Mouse (Mus musculus): Measurements from ENCODE around the gene Cdh4.
A peak's percentile ranks its signal among the peaks of the same experiment; 100 is the strongest.

Gene Cdh4

DNA sequence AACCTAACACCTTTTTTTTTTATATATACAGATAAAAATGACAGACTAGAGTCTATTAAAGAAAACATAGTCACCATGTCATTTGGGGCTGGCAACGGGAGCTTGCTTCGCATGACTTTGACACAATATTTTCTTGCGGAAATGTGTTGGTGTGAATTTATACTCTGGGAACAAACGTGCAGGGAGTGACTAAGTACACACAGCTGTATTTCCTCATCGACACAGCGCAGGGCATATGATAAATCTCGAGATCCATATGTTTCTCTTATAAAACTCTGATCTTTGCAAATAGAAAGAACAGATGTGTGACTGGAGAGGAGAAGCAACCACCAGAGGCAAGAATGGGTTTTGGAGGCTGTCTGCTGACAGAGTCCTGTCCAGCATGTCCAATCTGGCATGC, 304.3 kb downstream of the Cdh4 start:
- DNase-seq, result no peak

DNA sequence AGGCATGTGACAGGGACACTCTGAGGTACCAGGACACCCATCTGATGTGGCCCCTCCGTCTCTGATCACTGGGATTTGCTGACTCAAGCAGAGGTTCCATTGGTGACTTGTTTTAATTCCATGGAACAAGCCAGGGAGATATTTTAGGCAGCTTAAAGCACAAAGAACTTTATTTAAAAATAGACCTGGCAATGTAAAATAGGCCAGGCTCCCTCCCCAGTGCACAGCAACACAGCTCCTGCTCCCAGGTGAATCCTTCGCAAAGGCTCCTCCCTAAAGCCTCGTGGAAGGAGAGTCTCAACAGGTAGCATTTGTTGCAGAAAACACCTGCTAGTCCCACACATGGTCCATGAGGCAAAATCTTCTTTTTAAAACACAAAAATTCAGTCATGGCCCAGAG, 307.2 kb downstream of the Cdh4 start:
- no peak for DNase-seq

DNA sequence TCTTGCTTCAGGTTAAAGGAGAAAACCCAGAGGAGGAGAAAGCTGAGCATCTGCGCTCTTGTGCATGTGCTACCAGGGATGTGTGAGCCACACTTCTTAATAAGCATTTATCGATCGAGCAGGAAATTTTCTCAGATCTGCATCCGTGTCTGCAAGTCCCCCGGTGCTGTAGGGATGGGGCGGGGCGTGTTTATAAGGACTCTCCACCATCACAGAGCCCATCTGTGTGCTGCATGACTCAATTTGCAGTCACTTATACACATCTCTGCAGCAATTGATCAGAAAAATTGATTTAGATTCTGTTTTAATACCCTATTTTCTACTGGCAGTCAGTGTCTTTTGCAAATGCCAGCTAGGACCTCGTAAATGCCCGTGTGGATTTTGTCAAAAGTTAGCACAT, 311.6 kb downstream of the Cdh4 start:
- DNase-seq, result no peak

DNA sequence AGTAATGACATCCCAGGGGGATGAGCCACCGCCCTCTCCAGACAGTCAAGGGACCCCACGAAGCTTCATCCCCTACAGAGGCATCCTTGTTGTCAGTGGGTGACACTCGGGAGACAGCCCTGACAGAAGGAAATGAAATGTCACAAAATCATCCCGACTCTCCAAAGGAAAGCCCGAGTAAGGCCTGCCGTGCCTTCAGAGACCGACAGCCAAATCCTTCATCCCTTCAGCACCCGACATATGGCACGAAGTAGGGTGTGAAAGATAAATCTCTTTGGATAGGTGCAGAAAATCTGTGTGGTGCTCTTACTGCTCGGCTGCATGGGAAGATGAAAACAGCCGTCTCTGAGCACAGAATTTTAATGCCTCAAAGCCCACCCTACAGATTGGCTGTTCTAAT, 312.5 kb downstream of the Cdh4 start:
- peak in 1 of 2 experiments; percentile 54 for DNase-seq

DNA sequence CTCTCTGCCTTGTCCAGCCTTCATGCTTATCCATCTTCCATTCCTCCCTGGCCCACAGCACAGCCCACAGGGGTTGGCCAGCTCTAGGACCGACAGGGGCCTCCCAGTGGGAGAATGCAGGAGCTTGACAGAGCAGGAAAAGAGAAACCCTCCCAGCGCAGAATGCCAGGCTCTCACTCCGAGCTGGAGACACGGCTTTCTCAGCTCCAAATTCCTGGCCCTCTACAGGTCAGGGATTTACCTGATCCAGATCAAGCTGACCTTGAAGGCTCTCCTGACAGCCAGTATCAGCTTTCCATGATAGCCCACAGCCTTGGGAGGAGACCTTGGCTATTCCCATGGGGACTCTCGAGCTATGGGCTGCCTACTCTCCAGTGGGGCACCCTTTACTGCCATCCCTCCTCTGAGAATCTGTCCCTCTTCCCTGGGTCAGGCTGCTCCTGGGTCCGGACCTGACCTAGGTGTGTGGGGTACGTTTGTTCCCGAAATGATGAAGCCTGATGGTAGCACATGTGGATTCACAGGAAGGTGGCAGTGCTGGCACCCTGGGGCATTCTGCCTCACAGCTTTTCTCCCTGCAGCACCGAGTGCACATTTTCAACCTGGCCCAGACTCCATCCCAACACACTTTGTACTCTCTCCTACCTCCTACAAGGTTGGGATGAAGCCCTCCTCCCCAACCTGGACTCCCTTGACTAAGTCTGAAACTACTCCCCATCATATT, 319.6 kb downstream of the Cdh4 start:
- peak; percentile 28 to 41 for DNase-seq

DNA sequence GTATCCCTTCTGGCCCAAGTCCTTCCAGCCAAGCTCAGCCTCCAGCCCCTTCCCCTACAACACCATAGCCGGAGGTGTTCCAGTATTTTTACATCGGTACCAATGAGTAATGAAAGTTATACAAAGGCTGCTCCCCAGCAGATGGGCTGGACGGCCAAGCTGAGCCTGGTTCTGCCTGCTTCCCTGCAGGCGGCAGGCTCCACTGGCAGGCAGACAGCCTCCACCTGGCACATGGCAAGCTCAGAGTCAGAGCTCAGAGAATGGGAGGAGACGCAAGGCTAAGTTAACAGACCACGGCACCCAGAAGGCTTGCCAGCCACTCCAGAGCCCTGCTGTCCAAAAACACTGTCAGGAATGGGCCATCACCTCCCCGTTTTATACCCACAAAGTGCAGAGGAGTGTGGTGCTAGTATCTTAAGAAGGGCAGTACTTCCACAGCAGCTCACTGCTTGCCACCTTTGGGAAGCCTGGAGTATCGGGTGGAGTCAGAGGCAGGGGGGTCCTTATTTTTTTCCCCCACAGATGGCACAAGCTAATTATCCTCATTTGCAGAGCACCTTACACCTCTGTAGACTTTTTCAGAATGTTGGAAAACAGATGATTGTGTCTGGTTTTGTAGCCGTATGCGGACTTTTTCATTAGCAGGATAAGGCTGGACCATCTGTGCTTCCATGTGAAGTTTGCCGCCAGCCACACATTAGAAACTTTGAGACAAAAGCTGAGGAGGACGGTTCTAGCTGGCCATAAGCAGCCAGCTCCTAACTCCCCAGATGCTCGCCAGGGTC, 320.5 kb downstream of the Cdh4 start:
- DNase-seq, result peak; percentile 89 to 95

DNA sequence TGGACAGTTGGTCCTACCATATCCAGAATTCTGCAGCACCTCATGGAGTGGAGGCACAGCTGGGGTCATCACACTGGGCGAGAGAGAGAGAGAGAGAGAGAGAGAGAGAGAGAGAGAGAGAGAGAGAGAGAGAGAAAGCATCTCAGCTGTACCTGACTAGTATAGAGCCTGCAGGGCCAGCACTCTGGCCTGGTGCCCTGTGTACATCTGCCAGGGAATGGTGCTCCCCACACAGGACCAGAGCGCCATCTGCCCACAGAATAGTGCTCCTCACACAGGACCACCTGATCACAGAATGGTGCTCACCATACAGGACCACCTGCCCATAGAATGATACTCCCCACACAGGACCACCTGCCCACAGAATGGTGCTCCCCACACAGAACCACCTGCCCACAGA, 322.2 kb downstream of the Cdh4 start:
- DNase-seq, result no peak

DNA sequence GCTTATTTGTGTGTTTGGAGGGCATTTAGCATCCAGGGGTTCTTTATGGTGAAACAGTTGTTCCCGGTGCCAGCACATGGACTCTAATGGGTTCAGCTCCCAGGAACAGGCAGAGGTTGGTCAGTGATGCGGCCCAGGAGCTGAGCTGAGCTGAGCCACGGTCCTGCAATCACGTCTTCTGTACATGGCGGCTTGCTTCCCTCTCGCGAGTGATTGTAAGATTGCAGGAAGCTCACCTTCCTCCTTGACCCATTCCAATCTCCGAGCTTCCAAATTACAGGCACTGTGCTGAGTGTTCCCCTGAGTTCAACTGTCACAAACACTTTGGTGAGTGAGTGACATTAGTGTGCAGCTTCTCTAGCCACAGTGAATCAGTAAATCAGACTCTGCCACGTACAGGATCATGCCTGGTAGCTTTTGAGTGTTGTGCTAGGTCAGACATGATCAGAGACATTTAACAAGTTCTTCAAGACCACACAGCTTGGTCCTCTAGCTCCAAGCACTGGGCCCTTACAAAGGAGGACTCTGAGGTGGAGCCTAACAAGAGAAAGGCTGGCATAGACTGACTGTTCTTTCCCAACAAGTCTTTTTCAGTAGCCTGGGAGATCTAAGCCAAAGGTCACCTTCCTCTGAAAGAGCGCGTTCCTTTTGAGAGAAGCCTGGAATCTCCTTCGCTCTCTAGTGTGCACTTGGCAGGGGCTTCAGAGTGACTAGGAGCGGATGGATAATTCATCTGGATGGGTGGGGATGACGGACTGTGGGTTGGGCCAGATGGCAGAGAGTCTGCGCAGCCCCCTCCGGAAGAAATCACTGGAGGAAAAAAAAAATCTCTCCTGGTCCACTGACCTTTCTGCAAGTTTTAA, 324.7 kb downstream of the Cdh4 start:
- DNase-seq, result no peak

DNA sequence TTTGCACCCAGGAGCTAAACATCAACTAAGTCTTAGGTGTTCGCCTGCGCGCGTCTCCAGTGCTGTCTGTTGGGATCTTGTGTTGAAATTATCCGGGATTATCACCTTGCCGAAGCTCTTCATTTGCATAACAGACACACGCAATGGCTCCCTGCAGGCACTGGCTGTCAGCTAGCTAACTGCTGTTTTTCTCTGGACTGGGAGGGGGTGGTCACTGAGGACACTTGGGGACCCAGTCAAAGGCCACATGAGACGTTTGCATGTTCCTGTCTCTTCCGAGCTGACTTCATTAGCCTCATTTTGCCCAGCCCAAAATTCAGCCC, 325.3 kb downstream of the Cdh4 start:
- no peak for DNase-seq

DNA sequence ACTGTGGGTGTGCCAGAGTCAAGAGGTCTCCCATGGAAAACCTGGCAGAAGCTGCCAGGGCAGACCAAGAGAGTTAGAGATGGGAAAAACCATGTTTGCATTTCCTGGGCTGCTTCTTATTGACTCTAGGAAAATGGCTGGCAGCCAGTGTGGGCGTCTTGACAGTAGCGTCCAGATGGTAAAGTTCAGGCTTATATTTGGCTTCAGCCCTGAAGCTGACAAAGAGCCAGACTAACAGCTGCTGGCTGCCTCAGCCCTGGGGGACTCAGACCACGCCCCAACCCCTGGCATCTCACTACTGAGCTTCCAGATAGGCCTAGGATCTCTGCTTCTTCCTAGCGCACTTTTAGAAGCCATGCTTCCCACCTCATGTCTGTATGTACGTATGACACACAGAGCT, 326.9 kb downstream of the Cdh4 start:
- peak in 1 of 2 experiments; percentile 35 for DNase-seq

DNA sequence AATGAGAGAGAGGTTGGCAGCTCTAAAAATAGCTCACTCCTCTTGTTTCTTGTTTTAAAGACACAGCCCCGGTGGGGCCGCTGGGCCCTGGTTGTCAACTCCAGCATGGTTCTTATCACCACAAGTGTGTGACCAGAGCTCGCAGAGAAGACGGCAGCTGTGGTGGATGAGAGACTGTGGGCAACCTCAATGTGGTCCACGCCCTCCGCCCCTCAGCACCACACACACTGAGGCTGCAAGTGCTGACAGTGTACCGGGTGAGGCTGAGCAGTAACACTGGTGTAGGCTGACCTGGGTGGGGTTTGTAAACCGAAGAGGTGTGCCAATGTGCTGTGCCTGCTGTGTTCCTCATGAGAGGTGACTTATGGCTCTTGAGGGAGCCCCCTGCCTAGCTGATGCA, 327.7 kb downstream of the Cdh4 start:
- DNase-seq, result no peak

DNA sequence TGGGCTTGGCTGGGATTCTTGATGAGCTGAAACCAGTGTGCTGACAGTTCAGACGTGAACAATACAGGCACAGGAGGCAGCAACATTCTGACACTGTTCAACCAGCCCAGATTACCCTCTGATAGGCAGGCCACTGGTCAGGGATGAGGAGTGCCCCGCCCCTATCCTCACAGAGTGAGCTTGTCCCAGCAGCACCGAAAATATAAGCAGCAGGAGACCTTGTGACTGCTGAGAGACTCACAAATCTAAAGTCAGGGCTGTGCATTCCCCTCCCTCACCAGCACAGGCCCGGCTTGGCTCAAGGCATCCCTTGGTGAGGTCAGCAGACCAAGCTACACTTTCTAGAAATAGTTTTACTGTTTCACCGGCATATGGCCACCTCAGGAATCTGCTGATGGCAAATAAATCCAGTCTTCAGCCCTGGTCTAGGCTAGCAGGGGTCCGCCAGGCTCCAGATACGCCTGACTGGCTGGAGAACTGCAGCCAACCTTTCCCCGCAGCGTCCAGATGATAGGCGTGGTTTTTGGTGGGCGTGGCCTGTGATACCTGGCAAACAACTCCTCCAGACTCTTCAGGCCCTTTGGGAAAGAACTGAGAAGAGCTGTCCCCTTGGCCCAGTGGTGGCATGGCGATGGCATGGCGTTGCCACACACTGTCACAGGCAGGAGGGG, 332.3 kb downstream of the Cdh4 start:
- peak; percentile 67 to 73 for DNase-seq

DNA sequence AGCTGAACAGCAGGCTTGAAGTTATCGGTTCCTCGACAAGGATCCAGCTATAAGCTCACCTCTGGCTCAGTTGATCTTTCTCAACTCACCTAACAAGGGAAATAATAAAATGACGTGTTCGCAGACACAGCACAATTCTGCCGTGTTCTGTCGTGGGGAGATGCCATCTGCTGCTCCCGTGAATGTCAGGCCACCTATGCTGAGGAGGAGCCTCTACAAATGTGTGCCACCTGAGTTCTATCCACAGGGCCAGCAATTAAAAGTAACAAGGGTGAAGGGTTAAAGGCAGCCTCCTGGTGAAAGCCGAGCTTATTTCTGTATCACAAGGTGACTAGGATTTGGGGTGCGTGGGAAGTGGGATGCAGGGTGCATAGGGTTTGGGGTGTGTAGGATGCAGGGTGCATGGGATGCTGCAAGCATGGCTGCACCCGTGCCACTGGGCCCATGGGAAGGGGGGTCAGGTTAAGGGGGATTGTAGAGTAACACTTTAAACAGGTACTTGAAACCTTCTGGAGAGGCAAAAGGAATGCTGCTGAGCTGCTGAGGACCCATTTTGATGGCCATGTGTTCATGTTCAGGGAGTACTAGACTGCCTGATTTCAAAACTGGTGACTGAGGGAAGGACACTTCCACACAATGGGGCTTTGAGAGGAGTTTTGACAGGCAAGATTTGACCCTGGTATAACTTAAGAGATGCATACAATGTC, 333.9 kb downstream of the Cdh4 start:
- DNase-seq, result peak in 1 of 2 experiments; percentile 63

DNA sequence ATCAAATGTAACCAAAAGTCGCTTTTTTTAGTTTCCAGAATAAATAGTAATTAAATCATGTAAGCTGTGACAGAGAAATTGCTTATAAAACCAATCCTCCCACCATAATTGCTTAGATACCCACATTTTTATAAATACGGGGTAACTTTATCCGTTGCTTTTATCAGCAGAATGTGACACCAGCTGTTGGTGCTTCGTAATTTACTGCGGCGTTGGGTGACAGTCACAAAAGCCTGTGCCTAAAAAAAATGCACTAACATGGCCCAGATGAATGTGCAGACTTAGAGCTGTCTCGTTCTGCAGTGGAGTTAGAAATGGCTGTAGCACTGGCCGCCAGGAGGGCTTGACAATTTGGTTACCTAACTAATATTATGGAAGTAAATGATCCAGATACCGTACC, 337.0 kb downstream of the Cdh4 start:
- no peak for DNase-seq

DNA sequence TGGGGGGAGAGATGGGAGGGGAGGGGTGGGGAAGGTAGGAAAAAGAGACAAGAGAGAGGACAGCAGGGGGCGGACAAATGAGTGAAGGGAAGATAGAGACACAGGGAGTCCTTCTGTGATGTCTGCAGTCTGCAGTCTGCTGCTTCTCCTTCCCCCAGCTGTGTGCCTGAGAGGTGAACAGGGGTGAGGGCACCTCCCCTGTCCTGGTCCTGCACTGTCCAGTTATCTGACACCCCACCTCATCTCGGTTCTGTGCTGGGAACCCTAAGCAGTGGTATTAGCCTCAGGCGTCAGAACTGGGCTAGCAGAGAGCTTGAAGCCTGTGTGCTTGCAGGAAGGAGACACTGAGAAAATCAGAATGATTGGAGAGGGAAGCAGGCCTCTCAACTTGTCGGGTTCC, 338.7 kb downstream of the Cdh4 start:
- no peak for DNase-seq

DNA sequence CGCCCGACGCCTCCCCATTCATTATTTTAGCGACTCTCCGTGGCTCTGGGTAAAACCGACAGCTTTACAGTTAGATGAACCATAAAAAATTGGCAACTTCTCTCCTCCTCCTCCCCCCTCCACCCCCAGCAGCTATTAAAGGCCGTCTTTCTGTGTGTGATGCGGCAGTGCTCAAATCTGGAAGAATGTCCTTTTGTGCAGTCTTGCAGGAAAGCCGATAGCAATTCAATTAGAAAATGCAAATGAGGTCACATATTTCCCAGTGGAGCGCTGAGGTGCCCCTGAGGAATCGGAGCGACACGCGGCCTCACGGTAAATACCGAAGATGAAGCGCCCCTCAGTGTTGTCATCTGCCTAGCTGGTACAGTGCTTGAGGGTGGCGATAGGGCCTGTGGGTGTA, 345.0 kb downstream of the Cdh4 start:
- DNase-seq, result peak in 1 of 2 experiments; percentile 31

DNA sequence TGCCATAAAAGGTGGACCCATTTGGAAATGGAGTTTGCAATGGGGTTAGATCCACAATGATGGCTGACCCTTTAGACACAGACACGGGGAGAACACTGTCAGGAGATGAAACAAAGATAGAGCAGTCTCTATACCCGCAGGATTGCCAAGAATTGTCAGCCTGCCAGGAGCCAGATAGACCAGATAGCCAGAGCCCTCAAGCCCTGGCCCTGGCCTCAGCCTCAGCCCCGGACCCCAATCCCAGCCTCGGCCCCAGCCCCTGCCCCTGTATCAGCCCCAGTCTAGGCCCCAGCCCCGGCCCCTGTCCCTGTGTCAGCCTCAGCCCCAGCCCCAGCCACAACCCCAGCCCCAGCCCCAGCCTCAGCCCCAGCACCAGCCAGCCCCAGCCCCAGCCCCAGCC, 345.6 kb downstream of the Cdh4 start:
- DNase-seq, result peak in 1 of 2 experiments; percentile 33

DNA sequence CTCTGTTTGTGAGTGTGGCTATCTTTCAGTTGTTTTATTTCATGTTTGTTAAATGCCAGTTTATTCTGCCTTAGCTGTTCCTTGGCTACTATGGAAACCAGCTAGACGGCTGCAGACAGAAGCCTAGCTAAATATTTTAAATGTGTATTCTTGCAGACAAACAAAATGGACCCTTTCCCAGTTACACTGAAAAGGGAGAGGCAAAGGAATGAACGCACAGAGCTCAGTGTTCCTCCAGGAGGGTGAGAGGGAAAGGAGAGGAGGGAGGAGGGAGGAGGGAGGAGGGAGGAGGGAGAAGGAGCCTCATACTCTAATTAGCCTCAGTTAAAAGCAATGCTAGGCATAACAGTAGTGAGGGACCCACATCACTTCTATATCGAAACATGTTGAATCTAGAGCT, 348.5 kb downstream of the Cdh4 start:
- DNase-seq, result no peak

DNA sequence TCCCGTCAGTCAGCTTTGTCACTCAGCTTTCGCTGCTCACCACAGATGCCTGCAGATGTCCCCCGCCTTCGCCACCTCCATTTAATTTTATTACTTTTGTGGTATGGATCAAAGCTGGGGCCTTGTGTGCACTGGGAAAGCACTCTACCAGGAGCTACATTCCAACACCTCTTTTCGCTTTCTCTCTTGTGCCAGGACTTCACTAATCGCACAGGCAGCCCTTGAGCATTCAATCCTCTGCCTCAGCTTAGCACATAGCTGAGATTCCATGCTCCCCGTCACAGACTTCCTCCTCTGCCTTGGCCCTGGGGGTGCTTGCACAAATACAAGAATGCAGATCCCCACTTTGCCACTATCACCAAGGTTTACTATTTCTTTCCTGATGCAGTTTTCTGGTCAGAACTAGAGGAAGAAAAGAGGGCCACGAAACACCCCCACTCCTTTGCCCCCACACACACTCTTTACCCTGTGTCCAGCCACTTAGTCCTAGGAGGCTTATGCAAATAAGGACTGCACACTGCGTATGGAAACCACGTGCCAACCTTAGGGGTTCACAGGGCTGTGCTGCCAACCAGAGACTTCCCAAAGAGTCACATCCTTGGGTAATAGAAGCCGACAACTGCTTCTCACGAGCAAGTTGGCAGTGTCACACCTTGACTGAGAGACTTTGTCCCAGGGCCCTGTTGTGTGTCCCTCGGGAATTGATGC, 350.3 kb downstream of the Cdh4 start:
- no peak for DNase-seq

DNA sequence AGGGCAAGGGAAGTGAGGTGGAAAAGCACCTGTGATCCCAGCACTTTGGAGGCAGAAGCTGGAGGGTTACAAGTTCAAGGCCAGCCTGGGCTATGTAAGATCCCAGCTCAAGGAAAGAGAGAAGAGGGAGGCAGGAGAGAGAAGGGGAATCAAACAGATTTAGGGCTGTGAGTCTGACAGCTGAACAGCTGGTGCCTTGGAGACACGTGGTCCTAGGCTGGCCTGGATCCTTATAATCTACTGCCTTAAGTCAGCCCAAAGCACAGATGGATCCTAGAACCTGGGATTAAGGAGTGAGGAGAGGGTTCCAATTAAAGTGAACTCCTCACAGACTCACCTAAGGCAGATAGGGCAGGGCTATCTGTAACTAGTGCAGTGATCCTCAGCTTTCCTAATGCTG, 352.1 kb downstream of the Cdh4 start:
- no peak for DNase-seq

DNA sequence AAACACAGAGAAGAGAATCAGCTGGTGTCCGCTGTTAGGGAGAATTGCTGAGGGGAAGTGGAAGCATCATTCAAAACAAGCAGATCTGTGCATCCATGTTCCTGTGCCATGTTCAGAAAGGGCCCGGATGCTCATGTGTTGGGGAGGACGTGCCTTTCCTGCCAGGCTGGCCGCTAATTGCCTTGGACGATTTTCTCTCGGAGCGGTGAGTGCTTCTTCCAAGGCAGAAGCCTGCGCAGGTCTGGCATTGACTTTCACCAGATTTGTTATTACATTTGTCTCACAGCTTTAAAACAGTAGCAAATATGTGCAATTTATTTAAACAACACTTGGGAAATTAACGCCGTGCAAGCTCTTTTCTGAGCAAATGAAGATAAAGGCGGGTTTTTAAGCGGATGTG, 353.2 kb downstream of the Cdh4 start:
- DNase-seq, result no peak
